Mouse (Mus musculus): ENCODE measurements at regions not wholly inside any gene's neighbourhood (a gene's known extent, or its start where the extent isn't known, plus 50 kb on each side); places are given as distances from the start of the nearest gene placed in this dataset.

DNA sequence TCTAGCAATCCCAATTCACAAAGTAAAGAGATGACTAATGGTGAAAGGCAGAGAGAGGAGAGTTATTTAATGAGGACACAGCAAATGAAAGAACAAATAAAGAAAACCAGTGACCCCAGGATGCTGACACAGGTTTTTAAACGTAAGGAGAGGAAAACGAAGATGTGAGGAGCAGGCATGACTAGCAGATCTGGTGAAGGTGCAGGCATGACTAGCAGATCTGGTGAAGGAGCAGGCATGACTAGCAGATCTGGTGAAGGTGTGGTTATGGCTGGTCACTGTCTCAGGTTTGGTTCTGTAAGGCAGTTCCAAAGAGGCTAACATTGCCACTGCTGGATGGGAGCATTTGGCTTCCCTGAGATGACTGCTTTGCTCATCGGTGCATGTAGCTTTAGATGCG lies 57.0 kb downstream of the Mbl2 start:
- no peak for DNase-seq (ENCODE audit: low read depth, low spot score)

DNA sequence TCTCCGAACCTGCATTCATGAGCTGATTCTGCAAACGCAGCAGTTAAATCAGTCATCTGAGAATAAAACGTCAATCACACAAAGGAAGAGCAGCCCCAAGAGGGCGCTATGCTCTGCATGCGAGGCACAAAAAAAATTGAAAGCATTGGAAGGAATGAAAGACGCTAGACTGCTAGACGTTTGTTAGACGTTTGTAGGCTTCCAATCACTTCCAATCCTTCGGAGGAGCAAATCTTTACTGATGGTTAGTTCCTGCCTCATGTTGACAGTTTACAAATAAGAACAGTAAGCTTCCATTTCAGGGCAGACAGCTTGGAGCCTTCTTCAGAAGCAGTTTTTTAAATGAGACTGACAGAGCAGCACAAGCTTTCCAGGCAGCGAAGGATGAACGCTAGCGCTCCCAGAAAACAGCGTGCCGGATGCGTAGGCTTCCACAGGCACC lies 62.5 kb downstream of the Mbl2 start:
- peak; percentile 36 for DNase-seq (ENCODE audit: low read depth, low spot score)

DNA sequence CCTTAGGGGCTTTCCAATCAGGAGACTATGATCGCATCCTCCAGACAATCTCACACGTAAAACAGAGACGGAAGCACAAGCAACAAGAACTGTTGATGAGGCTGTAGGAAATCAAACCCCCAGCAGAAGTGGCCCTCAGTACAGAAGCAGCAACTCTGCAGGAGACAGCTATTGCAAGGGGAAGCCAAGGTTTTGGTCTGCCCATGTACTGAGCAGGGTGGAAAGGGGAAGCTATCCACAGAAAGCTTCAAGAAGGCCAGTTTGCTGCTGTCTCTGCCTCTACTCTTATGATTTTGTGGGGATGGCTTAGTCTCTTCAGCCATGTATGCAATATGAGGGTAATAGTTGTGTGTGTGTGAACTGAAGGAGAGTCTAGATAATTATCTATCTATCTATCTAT lies 63.3 kb downstream of the Mbl2 start:
- DNase-seq (ENCODE audit: low read depth, low spot score) = no peak

DNA sequence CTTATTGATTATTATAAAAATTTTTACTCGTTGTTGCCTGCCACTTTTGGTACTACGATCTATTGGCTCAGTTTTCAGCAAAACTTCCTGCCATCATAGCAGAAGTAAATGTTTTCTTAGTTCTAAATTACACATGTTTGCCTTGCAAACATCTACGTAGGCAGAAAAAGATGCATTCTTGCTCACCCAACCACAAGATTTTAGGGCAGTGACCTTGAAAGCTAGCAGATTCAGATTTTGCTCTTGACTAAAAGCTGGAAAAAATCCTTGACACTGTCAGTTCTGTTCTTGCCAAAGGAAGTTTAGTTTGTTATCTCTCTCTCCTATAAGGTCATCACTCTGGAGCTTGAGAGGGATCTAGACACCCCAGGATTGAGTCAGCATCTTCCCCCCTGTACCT lies 66.8 kb downstream of the Mbl2 start:
- DNase-seq (ENCODE audit: low read depth, low spot score) = no peak

DNA sequence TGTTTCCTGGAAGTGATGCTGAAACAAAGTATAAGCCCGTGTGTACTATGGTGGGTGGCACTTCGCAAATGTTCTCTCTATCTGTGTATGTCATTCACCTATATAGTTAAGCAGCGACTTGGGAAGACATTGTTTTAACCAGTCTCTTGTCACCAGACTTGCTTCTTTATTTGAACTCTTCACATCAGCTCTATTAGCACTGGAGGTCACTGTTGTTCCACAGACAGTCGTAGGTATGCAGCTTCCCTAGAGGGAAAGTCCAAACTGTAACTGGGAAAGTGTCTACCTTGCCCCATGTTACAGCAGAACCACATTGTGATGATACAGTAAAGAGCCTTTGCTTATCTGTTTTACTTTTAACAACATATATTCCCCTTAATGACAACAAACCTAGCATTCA lies 69.5 kb downstream of the Mbl2 start:
- DNase-seq (ENCODE audit: low read depth, low spot score) = no peak

DNA sequence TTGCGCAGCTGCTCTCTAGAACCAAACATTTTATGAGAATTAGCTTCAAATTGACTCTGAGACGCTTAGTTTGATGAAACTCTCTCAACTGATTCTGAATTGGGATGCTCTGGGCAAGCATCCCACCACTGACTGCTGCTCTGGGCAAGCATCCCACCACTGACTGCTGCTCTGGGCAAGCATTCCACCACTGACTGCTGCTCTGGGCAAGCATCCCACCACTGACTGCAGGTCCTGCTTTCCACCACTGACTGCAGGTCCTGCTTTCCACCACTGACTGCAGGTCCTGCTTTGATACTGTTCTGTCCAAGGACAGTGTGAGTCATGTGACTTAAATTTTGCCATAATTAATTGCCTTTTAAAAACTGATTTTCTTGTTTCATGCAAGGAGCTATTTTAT lies 73.6 kb downstream of the Mbl2 start:
- DNase-seq (ENCODE audit: low read depth, low spot score) = no peak

DNA sequence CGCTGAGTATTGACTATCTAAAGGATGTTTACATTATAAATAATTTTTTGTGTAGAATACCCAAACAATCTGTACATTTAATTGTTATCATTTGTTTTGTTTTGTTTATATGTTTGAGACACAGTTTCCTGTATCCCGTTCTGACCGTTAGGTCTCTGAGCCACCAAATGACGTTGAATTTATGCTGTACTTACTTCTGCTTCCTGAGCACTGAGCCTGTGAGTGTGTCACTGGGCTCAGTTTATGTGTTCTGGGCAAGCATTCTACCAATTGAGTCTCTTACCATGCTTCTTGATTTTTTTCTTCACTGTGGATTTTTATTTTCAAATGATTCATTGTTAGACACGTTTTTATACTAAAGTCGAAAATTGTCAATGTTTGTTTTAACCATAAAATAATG lies 74.2 kb downstream of the Mbl2 start:
- no peak for DNase-seq (ENCODE audit: low read depth, low spot score)

DNA sequence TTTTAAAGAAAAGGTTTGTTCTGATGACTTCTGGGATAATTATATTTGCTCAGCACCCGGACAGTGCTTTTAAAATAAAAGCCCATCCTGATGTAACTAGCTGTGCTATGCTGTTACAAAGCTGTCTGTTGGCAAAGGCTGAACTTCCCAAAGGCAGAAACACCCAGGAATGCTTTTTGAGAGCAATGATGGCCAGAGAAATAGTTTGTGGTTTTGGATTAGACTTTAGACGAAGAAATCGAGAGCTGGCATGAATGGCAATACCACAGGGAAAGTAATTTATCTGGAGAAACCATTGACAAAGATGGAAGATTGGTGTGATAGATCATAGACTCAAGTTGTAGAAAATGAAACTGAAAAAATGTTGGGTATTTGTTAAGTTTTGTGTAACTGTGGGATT lies 84.6 kb downstream of the Mbl2 start:
- DNase-seq (ENCODE audit: low read depth, low spot score) = no peak

DNA sequence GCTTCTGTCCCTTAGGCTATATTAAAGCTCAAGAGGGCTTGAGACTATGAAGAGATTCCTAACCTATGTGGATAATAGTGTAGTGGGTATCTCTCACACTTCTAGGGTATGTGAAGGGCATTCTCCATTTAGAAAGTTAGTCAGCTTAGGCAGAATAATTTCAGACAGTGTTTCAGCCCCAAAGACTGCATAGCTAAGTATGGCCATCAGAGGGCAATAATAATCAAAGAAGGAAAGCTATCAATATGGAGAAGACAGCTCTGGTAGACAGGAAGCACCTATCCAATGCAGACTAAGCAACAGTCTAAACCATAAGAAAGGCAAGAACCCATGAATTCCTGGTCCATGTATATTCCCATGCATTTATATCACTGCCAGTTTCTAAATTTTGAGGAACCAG lies 95.0 kb downstream of the Mbl2 start:
- no peak for DNase-seq (ENCODE audit: low read depth, low spot score)

DNA sequence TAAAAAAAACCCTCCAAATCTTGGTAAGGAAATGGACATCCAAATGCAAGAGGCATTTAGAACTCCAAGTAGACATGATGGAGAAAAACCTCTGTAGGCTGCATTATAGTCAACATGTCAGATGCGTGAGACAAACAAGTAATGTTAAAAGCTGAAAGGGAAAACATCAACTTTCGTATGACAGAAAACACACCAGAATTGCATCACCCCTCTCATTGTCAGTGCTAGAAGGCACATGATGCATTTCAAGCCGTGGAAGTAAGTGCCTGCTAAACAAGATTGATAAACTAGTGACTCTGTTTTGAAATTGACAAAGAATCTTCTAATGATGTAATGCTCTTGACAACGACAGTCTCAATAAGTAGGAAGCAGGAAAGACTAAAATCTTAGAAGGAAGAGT lies 96.1 kb downstream of the Mbl2 start:
- no peak for DNase-seq (ENCODE audit: low read depth, low spot score)

DNA sequence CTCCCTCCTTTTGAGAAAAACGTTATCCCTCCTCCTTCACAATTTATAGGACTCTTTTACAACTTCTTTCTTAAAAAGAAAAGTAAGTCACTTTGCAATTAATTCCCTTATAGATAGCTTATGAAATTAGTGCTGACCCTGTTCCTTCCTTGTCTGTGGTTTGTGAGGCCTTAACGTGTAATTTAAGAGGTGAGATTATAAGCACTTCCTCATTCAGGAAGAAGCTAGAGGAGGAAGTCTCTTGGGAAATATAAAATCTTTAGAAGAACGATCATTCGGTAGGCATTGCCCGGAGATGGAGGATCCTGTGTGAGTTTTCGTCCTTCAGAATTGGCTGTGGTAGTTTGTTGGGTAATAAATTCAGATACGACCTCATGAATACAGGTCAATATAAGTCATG lies 98.0 kb downstream of the Mbl2 start:
- DNase-seq (ENCODE audit: low read depth, low spot score) = no peak

DNA sequence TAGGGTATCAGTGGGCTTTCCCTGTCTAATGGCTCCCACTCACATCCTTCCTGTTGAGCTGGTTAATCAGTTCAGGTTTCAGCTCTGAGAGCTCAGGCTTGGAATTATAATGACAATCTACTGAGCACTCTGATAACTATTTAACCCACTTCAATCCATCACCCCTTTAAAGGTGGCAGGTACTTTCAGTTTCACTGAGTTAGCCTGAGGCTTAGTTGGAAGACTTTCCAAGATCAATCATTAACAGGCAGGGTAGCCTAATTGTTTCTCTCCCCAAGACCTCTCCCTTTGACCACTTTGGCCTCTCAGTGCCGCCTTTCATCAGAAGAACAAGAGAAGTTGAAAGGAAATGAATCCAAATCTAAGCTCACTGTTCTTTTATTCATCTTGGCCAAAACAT lies 99.1 kb downstream of the Mbl2 start:
- no peak for DNase-seq (ENCODE audit: low read depth, low spot score)

DNA sequence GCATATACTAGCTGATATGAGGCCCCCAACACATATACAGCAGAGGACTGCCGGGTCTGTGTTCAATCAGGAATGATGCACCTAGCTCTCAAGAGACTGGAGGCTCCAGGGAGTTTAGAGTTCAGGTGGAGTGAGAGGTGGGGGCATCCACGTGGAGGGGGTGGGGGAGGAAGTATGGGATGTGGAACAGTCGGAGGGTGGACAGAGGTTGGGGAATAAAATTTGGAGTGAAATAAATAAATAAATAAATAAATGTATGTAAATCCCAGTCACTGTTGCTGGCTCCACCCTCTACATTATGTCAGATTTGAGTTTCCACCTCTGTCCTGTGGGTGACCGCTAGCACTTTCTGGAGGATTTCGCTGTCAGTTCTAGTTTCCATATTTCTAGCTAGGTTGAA lies 111.7 kb downstream of the Mbl2 start:
- no peak for DNase-seq (ENCODE audit: low read depth, low spot score)

DNA sequence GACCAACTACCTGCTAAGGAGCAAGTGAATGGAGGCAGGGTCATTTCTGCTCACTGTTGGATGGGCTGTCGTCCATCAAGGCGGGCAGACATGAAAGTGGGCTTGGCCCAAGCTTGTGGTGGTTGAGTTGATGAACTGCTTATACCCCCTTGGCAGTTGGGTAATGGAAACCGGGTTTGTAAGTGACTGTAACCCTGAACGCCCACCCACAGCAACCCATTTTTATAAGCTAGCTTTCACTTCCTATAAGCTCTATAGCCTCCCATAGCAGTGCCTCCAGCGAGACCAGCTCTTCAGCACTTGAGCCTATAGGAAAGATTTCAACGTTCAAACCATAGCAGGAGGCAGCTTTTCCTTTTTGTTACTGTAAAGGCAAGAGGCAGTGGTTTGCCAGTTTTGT lies 116.2 kb downstream of the Mbl2 start:
- DNase-seq (ENCODE audit: low read depth, low spot score) = no peak

DNA sequence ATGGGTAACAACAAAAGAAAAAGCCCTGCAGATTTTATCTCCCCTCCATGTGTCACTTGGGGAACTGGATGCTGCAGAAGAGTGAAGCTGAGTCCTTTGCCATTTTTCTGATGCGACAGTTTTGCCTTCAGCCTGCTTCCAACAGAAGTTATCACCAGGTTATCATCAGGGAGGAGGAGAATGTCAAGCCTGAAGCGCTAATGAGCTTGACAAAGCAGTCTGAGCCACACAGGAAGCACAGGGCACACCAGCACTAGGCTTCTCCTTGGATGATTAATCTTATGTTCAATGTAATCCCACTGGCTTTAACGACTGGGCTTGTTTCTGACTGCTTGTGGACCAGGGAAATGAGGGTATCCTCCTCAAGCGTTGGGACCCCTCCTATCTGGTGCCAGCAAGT lies 122.2 kb downstream of the Mbl2 start:
- peak; percentile 11 for DNase-seq (ENCODE audit: low read depth, low spot score)

DNA sequence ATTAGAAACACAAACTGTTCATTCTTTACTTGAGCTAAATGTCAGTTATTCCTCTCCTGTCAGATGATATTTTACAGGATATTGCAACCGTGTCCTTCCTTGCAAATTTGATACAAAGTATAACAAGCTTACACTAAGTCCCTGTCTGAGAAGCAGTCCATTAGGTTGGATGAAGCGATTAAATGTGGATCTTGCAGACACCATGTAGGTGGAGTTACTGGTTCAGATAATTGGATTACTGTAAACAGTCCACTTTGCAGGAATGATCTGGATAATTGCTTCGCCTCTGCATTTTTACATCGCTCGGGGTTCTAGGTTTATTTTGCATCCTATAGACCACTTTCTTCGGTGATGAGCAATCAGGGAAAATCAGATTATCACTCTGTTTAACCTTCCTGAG lies 126.2 kb downstream of the Mbl2 start:
- DNase-seq (ENCODE audit: low read depth, low spot score) = peak; percentile 49

DNA sequence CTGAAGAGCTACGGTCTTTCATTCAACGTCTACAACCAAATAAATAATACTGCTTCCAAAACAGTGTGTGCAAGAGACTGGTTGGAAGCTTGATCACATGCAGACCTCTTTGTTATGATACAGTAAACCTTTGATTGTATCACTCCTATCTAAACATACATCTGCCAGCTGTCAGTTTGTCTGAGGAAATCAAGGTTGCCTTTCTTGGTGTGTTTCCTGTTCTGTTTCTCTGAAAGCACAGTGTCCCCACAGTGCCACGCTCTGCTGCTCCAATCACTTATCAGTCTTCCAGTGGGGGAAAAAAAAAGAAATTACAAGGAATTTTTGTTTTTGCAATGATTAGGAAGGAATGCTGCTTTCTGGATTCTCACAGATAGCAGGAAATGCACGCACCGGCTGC lies 139.2 kb downstream of the Mbl2 start:
- no peak for DNase-seq (ENCODE audit: low read depth, low spot score)

DNA sequence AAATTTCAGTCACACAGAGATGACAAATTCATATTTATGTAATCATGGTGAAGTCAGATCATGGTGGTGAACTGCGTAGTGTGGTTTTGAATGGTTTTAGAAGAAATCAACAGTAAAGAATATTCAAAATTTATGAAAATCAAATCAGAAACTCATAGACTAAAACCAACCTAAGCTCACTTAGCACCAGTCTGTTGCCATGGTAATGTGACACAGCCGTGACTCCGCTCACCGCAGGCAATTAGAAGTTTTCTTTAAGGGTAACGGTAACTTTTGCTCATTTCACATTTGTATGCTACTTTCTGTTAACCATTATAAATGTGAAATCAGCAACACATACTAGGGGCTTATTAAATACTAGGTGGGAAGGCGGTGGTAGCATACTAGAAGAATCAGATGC lies 147.0 kb downstream of the Mbl2 start:
- DNase-seq (ENCODE audit: low read depth, low spot score) = no peak

DNA sequence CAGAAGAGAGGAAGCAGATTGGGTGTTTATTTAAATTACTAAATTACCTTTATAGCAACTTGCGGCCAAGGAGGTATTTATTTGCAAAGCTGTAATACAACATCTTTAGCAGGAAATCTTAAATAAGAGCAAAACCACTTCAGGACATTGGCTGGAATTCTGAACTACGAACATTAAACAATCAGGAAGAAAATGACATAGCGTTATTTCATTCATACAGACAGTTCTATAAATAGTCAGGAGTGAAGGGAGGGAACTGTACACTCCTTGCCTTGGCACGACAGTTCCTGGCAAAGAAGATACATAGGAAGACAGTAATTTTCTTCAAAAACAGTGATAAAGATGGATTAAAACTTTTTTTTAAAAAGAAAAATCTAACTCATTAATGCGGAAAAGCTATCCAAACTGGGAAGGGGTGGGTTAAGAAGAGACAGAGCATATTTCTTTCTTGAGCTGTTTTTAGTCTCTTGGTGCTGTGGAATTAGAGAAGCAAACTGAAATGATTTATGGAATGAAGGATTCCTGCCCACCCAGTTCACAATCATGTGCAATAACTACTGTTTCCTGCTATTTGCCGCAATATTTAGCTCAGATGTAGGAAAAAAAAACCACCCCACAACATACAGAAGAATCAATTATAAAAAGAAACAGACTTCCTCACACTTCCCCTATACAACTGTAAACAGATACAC lies 147.9 kb downstream of the Mbl2 start:
- no peak for DNase-seq (ENCODE audit: low read depth, low spot score)

DNA sequence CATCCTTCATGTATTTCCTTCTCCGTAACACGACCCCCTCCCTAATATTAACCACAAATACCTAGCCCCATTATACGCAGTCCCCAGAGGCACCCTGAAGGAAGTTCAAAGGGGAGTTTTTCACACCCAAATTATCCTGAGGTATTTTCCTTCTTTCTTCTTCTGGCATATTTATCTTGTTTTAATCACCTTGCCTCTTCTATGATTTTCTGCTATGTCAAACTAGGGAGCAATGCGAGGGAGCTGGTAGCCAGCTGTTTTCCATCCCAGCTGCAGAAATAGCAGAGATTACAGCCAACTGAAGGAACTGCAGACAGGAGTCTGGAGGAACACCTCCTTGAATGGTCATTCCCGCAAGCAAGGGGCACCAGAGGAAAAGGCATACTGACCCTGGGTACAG lies 155.7 kb downstream of the Dkk1 start:
- no peak for DNase-seq (ENCODE audit: low read depth, low spot score)

DNA sequence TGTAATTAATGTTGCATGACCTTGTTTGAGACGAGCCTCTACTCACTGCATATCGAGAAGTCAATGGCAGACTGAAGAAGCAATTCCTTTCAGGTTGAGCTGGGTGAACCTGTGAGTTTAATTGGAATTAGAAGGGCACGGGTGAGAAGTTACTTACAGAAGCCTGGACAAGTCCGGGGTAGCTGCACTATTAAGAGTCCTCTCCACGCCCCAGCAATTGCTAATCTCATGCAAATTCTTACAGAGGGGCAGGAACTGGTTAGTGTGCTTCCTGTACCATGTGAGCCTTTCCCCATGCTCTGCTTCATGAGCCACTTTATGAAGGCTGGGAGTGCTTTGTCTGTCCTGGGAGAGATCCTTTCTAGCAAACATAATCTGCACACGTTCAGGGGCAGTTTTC lies 142.5 kb downstream of the Dkk1 start:
- DNase-seq (ENCODE audit: low read depth, low spot score) = no peak

DNA sequence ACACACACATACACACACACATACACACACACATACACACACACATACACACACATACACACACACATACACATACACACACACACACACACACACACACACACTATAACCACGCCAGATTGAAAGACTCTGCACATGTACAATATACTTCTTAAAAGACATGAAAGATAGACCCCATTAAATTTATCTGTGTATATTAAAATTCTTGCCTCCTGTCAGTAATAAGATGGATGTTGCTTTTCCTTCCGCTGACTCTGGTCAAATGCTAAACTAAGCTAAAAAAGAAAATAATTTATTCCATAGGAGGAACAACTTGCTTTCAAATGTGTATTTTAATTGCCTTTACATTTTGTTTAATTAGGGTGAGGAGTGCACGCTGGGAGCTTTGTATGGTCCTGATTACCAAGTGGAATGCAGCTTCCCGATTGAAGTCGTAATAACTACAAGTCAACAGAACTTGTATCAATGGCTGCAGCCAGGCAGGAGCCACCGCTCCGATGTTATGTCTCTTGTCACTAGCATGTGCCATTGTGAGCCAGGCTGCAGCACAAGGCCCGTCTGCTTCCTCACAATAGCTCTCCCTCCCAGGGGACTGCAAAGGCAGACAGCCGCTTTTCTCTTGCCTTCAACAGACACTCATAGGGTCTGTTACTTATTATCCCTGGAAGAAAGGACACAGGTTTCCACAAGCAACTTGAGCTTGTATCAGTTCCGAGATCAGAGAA lies 129.7 kb downstream of the Dkk1 start:
- no peak for DNase-seq (ENCODE audit: low read depth, low spot score)

DNA sequence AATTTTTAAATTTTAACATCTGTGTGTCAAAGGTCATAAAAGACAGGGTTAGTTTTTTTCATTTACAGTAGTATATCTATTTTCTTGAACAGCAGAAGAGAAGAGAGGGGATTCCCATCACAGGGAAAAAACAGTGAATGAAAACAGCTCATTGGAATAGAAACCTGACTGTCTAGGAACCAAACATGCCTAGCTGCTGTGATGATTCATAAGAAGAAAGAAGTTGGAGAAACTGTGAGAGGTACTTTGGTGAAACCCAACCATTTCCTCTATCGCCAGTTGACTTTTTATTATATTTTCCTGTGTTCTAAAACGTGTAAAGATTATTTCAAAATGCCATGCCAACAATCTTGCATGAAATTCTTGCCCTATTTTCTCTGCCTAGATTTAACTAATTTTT lies 123.8 kb downstream of the Dkk1 start:
- no peak for DNase-seq (ENCODE audit: low read depth, low spot score)

DNA sequence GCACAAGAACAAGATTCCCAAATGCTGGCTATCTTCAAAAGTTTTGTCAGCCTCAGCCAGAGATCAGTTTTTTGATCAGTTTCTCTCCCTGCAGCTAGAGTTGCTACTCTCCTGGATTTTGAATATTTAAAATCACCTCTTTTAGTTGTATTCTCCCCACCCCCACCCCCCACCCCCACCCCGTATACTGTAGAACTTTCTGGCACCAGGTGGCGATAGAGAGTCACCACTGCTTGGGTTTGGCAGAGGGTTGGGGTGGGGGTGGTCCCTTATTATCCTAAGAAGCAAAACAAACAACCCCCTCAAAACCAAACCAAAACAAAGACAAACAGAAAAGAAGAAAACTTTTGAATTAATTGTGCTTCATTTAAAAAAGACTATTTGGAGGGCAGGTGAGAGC lies 122.0 kb downstream of the Dkk1 start:
- DNase-seq (ENCODE audit: low read depth, low spot score) = no peak

Measured in retina, postnatal 7 days (tissue).